Mouse (Mus musculus) adipocyte (in vitro differentiated cells): Measurements from ENCODE around the gene Pygo1.

Source experiments
- DNase-seq: peaks from one replicate; pipeline ENCODE4 v3.0.0-alpha.2; 2016; ENCODE audit warnings: low spot score

The Pygo1 gene

DNA sequence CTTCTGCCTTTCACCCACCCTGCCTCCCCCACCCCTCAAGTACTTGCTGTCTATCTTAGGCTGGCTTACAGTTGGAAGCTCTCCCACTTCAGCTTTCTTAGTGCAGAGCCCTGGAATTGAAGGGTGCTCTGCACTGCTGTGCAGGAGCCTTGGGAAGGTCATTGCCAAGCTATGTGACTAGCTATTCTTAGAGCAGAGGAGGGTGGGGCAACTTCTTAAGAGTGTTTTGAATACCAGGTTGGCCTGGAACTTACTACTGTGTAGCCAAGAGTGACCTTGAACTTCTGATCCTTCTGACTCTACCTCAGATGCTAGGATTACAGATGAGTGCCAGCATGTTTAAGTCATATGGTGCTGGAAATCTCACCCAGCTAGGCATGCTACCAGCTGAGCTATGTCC lies 70.7 kb downstream of the Pygo1 start:
- no peak for DNase-seq

DNA sequence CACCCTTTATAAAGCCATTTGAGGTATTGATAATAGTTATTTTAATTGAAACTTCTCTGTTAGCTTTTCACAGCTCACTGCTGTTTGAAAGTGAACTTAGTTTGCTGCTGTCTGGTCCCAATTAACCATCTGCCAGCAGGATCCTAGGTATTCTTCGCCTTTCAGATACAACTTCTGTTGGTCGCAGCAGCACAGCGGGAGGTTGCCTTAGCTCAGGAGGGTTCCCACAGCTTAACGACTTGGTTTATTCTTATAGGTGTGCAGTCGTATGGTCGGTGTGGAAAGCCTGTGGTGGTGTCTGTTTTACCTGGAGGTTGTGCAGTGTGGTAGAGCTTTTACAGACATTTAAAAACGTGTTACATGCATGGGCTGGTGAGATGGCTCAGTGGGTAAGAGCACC lies 71.4 kb downstream of the Pygo1 start:
- no peak for DNase-seq

DNA sequence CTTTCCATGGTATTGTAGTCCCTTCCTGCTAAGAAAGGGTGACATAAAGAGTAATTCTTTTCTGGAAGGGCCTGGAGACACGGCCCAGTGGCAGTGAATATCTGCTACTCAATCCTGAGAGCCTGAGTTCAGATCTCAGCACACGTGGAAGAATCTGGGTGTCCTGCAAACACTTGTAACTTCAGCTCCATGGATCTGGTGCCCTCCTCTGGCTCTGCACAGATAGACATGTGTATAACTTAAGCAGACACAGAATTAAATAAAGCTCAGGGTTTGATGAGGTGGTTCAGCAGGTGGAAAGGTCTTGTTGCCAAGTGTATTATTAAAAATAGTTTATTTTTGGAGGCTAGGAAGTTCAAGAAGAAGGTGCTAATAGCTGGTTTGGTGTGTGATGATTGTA lies 75.0 kb downstream of the Pygo1 start:
- DNase-seq, result no peak

DNA sequence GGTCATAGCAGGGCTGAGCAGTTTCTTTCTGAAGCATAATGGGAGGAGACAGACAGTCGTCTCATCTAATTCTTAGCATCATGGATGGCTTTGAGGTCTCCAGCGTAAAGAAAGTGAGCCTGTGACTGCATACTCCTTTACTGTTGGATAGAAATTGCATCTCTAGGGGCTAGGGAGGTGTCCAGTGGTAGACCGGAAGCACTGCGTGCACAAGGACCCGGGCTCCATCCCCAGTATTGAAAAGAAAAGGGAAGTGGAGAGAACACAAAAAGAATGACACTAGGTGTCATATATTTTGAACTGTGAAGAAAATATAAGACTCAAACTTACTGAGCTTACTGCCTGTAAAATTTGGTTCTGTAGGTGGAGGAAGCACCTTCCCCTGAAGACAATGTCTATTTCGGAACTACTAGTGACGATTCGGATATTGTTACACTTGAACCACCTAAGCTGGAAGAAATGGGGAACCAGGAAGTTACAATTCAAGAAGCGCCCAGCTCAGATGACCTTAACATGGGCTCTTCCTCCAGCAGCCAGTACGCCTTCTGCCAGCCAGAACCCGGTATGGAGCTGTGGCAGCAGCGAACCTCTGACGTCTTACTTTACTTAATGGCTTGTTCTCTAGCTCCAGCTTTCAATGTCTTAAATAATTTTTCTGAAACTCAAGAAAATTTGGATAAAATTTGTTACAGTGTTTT lies 76.0 kb downstream of the Pygo1 start:
- no peak for DNase-seq
